Mouse (Mus musculus): ENCODE data around the gene Mustn1. TPM values are rescaled to one million over a fixed set of nuclear protein-coding genes. Genes with fewer than 3 reads are reported as not detected.

Mustn1 gene
- total and polyA plus RNA-seq, 3 experiments = 0.20 to 0.38 TPM; not detected in 1

- DNase-seq (ENCODE audit: low spot score) (no peak), ATAC-seq (ENCODE audit: extremely low read depth, insufficient number of reproducible peaks, low FRiP score, poor library complexity, severe bottlenecking) (peak; percentile 58; the same call in 1 of the 2 replicates)
- Histone ChIP-seq H3K36me3 (replicated peaks) (peaks cover 12% of the 10 kb centered on the region), H3K4me3 (ENCODE audit: low read depth, low read length) (no peak overlapping the region), H3K9me3 (replicated peaks) (no peaks in the 10 kb centered on the region), H3K4me1 (ENCODE audit: insufficient read depth, low read depth, low read length) (peaks cover 12% of the 10 kb centered on the region), H3K27me3 (ENCODE audit: insufficient read depth, low read length) (peaks cover 2% of the 10 kb centered on the region; the same call in 1 of the 2 replicates)
- TF ChIP-seq TAL1 (conservative IDR thresholded peaks at IDR 0.05; ENCODE audit: low read depth, low read length) = no peak
- TF ChIP-seq CTCF (IDR thresholded peaks at IDR 0.05; ENCODE audit: low read depth, low read length) = no peak
- TF ChIP-seq POLR2AphosphoS5 (IDR thresholded peaks at IDR 0.05; ENCODE audit: insufficient replicate concordance, low read depth, low read length) = no peak
- TF ChIP-seq GATA1 (IDR thresholded peaks at IDR 0.05; ENCODE audit: borderline replicate concordance, low read length) = no peak
- no peak for TF ChIP-seq GATA2 (IDR thresholded peaks at IDR 0.05; ENCODE audit: borderline replicate concordance, low read depth, low read length)
Measured at GRCm38 (mm10) chr14:30856885-30857507, 22.0 kb upstream of the Mustn1 start.

- Histone ChIP-seq H3K27me3 (ENCODE audit: insufficient read depth, low read length) (peaks cover 2% of the 10 kb centered on the region; the same call in 1 of the 2 replicates), H3K36me3 (replicated peaks) (peaks cover 13% of the 10 kb centered on the region), H3K9me3 (replicated peaks) (no peaks in the 10 kb centered on the region), H3K4me3 (ENCODE audit: low read depth, low read length) (no peak overlapping the region), H3K4me1 (ENCODE audit: insufficient read depth, low read depth, low read length) (peaks cover 12% of the 10 kb centered on the region)
- ATAC-seq (ENCODE audit: extremely low read depth, insufficient number of reproducible peaks, low FRiP score, poor library complexity, severe bottlenecking) = 0 out of 2 replicates have a peak, but pooled peaks have one; percentile 22
- DNase-seq (ENCODE audit: low spot score) = no peak
- TF ChIP-seq CTCF (IDR thresholded peaks at IDR 0.05; ENCODE audit: low read depth, low read length) (no peak), GATA2 (IDR thresholded peaks at IDR 0.05; ENCODE audit: borderline replicate concordance, low read depth, low read length) (no peak)
Measured at GRCm38 (mm10) chr14:30857990-30858389, 21.0 kb upstream of the Mustn1 start.

- TF ChIP-seq TAL1 (conservative IDR thresholded peaks at IDR 0.05; ENCODE audit: low read depth, low read length) = no peak
- TF ChIP-seq POLR2AphosphoS5 (IDR thresholded peaks at IDR 0.05; ENCODE audit: insufficient replicate concordance, low read depth, low read length) = no peak
- TF ChIP-seq CTCF (IDR thresholded peaks at IDR 0.05; ENCODE audit: low read depth, low read length) = no peak
- TF ChIP-seq GATA1 (IDR thresholded peaks at IDR 0.05; ENCODE audit: borderline replicate concordance, low read length) = no peak
- TF ChIP-seq GATA2 (IDR thresholded peaks at IDR 0.05; ENCODE audit: borderline replicate concordance, low read depth, low read length) = no peak
- H3K27me3 ChIP-seq (ENCODE audit: insufficient read depth, low read length) = peaks cover 2% of the 10 kb centered on the region; the same call in 1 of the 2 replicates
- ATAC-seq (ENCODE audit: extremely low read depth, insufficient number of reproducible peaks, low FRiP score, poor library complexity, severe bottlenecking) = no peak
- H3K9me3 ChIP-seq (replicated peaks) = no peaks in the 10 kb centered on the region
- peaks cover 41% of the 10 kb centered on the region for H3K36me3 ChIP-seq (replicated peaks)
- DNase-seq (ENCODE audit: low spot score) = no peak
- no peak overlapping the region for H3K4me3 ChIP-seq (ENCODE audit: low read depth, low read length)
- H3K4me1 ChIP-seq (ENCODE audit: insufficient read depth, low read depth, low read length) = peaks cover 12% of the 10 kb centered on the region
Measured at GRCm38 (mm10) chr14:30861421-30862125, 17.4 kb upstream of the Mustn1 start.

GRCm38 (mm10) chr14:30862368-30862767 lies 16.6 kb upstream of the Mustn1 start:
- Histone ChIP-seq H3K36me3 (replicated peaks) (peaks cover 48% of the 10 kb centered on the region), H3K4me3 (ENCODE audit: low read depth, low read length) (no peak overlapping the region), H3K4me1 (ENCODE audit: insufficient read depth, low read depth, low read length) (peaks cover 5% of the 10 kb centered on the region; the same call in 1 of the 2 replicates), H3K9me3 (replicated peaks) (no peaks in the 10 kb centered on the region), H3K27me3 (ENCODE audit: insufficient read depth, low read length) (peaks cover 2% of the 10 kb centered on the region; the same call in 1 of the 2 replicates)
- no peak for DNase-seq (ENCODE audit: low spot score)
- ATAC-seq (ENCODE audit: extremely low read depth, insufficient number of reproducible peaks, low FRiP score, poor library complexity, severe bottlenecking) = no peak
- no peak for TF ChIP-seq CTCF (IDR thresholded peaks at IDR 0.05; ENCODE audit: low read depth, low read length)
- no peak for TF ChIP-seq TAL1 (conservative IDR thresholded peaks at IDR 0.05; ENCODE audit: low read depth, low read length)
- no peak for TF ChIP-seq GATA2 (IDR thresholded peaks at IDR 0.05; ENCODE audit: borderline replicate concordance, low read depth, low read length)
- no peak for TF ChIP-seq POLR2AphosphoS5 (IDR thresholded peaks at IDR 0.05; ENCODE audit: insufficient replicate concordance, low read depth, low read length)
- no peak for TF ChIP-seq GATA1 (IDR thresholded peaks at IDR 0.05; ENCODE audit: borderline replicate concordance, low read length)

- DNase-seq (ENCODE audit: low spot score) (no peak), ATAC-seq (ENCODE audit: extremely low read depth, insufficient number of reproducible peaks, low FRiP score, poor library complexity, severe bottlenecking) (no peak)
- H3K4me1 ChIP-seq (ENCODE audit: insufficient read depth, low read depth, low read length) = no peaks in the 10 kb centered on the region
- H3K36me3 ChIP-seq (replicated peaks) = peaks cover 68% of the 10 kb centered on the region
- peaks cover 2% of the 10 kb centered on the region; the same call in 1 of the 2 replicates for H3K27me3 ChIP-seq (ENCODE audit: insufficient read depth, low read length)
- no peaks in the 10 kb centered on the region for H3K9me3 ChIP-seq (replicated peaks)
- no peak for TF ChIP-seq POLR2AphosphoS5 (IDR thresholded peaks at IDR 0.05; ENCODE audit: insufficient replicate concordance, low read depth, low read length)
- TF ChIP-seq GATA1 (IDR thresholded peaks at IDR 0.05; ENCODE audit: borderline replicate concordance, low read length) = no peak
- no peak for TF ChIP-seq TAL1 (conservative IDR thresholded peaks at IDR 0.05; ENCODE audit: low read depth, low read length)
- TF ChIP-seq CTCF (IDR thresholded peaks at IDR 0.05; ENCODE audit: low read depth, low read length) = 0 out of 2 replicates have a peak, but pooled peaks have one; percentile 11
- no peak overlapping the region for H3K4me3 ChIP-seq (ENCODE audit: low read depth, low read length)
Measured at GRCm38 (mm10) chr14:30865311-30865710, 13.7 kb upstream of the Mustn1 start.

- Histone ChIP-seq H3K9me3 (replicated peaks) (no peaks in the 10 kb centered on the region), H3K27me3 (ENCODE audit: insufficient read depth, low read length) (no peaks in the 10 kb centered on the region), H3K4me3 (ENCODE audit: low read depth, low read length) (no peak overlapping the region), H3K4me1 (ENCODE audit: insufficient read depth, low read depth, low read length) (no peaks in the 10 kb centered on the region; the same call in 1 of the 2 replicates), H3K36me3 (replicated peaks) (peaks cover 79% of the 10 kb centered on the region)
- TF ChIP-seq GATA1 (IDR thresholded peaks at IDR 0.05; ENCODE audit: borderline replicate concordance, low read length) = no peak
- TF ChIP-seq CTCF (IDR thresholded peaks at IDR 0.05; ENCODE audit: low read depth, low read length) = peak; percentile 88
- DNase-seq (ENCODE audit: low spot score) = peak; percentile 67
- ATAC-seq (ENCODE audit: extremely low read depth, insufficient number of reproducible peaks, low FRiP score, poor library complexity, severe bottlenecking) = no peak
Measured at GRCm38 (mm10) chr14:30867042-30867441, 12.0 kb upstream of the Mustn1 start.
